Mouse (Mus musculus) spleen, adult 2 months (tissue): ENCODE data around the gene Limd1.

ENCODE experiments used
- CTCF ChIP-seq: fragments of 200-500 bp; IDR thresholded peaks from 2 replicates; pipeline ENCODE4 v1.5.1; 2011; ENCODE audit warnings: mild to moderate bottlenecking, inconsistent platforms; ENCODE audit not compliant: insufficient read depth, insufficient read length, insufficient replicate concordance; ENCODE audit errors: extremely low read depth
- POLR2A ChIP-seq: fragments of 200-500 bp; IDR thresholded peaks from 2 replicates; pipeline ENCODE4 v1.6.1; 2011; ENCODE audit warnings: low read depth, low read length, inconsistent platforms

GRCm38 (mm10) chr9:123429863-123430262 lies 48.6 kb upstream of the Limd1 start:
- TF ChIP-seq POLR2A (no peak), CTCF (no peak)
